Mouse (Mus musculus) thymus, postnatal 25 days (tissue): Measurements from ENCODE around the gene Gad1.

Experiments
- DNase-seq: peaks from one replicate; pipeline ENCODE4 v3.0.0; 2022

Gene Gad1

DNA sequence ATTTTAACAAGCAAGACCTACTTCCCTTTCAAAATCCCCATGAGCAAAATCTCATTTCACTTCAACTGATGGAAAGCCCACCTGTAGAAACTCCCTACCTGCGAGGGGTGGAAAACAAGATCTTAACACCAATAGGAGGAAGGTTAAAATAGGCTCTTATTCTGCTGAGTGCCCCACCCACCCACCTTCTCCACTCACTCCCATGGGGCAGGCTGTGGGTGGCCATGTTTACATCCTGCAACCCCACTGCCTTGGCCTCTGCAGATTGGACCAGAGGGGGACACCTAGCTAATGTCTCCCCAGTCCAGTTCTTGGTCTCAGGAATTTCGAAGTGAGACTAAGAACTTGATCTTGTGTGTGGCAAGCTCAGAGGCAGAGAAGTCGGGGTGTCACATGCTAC lies 77.0 kb downstream of the Gad1 start:
- DNase-seq: no peak

DNA sequence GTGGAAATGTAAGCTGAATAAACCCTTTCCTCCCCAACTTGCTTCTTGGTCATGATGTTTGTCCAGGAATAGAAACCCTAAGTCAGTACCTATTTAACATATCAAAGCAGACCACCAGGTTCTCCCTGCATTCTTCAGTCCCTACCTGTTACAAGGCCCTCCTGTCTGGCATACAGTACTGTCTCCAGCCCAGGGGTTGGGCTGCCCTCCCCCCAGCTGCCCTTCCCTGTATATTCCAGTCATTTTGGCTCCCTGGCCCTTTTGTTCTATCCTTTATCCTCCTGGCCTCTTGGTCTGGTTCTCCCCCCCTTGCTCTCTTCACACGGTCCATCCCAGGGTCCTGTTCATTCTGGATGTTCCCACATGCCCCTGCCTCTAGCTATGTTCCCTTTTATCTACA lies 78.4 kb downstream of the Gad1 start:
- DNase-seq: no peak

DNA sequence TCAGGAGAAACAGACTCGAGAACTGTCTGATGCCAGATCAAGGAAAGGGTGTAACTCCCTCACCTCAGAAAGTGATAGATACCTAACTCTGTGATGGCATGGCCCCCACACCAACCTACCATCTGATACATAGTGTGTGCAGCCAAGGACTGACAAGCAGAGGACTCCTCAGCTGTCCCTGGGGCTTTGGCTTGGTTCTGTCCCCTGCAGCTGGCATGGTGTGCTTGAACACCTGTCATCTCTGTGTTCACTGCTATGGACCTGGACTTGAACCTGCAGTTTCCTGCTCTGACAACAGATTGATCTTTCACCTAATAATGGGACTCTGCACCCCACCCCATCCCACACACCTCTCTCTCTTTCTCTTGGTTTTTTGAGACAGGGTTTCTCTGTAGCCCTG lies 79.5 kb downstream of the Gad1 start:
- no peak for DNase-seq

DNA sequence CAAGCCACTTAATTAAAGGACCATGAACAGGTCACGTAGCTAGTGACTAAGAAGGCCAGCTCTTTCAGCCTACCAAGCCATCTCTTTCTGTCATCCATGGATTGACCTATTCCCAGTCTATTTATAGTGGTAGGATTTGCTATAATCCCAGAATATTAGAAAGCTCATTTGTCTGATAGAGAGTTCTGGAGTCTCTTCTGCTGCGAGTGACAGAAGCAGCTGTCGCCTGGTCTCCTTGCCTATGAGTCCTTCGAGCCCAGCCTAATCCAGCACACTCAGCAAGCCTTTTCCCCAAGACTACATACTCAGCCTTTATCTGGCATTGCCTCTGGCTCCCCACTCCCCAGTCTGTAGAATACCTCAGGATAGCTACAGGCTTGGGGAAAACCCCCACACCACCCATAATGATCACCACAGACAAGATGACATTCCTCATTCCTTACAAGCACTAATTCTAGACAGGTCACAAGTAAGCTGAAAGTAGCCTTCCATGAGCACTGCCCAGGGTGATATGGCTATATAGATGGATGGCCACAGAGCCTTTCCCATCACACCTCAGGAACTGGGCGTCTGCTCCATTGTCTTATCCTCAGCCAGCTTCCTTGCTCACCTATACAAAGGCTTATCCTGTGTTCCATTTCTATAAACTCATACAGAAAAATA lies 81.3 kb downstream of the Gad1 start:
- no peak for DNase-seq

DNA sequence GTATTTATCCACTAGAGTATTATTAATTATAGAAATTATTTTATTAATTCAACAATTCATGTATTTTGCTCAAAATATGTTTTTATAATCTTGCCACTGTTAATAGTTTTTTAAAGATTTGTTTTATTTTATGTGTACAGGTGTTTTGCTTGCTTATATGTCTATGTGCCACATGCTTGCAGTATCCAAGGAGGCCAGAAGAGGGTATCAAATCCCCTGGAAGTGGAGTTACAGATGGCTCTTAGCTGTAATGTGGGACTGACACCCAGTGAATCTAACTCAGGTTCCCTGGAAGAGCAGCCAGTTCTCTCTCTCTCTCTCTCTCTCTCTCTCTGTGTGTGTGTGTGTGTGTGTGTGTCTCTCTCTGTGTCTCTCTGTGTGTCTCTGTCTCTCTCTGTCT lies 88.1 kb downstream of the Gad1 start:
- DNase-seq: no peak

DNA sequence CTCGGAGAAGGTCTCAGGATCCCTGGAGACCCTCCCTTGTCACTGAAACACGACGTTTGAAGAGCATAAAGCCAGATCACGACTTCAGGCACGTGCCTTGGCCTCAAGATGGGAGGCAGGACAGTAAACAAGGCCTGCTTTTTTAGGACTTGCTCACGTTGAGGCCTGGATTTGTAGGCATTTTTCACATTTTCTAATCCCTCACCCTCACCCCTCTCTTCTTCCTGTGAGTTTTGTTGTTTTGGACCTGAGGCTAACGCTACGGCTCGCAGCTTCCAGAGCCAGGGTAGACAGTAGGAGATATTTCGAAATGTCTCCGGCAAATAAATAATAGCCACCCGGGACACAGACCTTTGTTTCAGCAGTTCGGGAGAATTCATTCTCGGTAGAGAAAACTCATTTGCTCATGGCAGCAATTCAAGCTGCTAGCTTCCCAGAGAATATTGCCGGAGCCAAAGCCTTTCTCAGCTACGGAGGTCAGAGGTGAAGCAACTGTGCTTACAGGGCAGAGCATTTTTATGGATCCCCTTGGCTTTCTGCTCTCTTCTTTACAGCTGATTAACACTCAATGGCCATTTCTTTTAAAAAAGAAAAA lies 90.2 kb downstream of the Gad1 start:
- DNase-seq: no peak

DNA sequence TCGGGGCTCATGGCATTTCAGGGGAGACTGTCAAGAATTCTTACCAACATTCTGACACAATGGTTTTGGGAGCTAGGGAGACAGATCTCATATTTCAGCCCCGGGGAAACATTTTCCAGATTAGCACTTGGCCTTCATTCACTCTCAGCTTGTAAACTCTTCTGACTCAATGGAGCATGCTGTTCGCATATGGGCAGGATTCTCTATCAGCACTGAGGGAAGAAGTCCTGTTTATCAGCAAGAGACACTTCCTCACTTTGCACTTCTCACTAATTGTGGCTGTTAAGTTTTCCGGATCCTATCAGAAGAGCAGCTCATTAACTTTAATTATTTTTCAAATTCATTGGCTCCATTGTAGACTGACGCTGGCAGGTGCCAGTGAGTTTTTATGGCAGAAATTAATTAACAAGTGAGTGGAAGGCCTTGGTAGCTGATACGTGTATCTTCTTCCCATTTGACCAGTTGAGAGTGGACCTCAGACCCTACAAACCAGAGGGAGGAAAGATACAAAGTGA lies 92.5 kb downstream of the Gad1 start:
- no peak for DNase-seq

DNA sequence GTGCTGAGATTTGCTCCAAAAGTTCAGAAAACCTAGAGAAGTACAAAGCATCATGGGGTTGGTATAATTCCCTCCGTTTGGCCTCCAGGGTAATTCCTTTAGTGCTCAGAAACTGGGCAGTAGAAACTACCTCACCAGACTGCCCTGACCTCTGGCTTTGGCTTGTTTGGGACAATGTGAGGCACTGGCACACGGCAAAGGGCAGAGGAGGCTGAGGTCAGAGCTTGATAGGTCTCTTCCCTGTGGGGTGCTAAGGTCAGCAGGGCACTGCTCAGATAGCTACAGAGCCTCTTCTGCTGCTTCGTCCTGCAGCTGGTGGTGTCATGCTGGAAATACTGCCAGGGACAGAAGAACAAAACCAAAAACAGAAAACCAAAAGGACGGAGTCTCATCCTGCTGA lies 94.8 kb downstream of the Gad1 start:
- no peak for DNase-seq

DNA sequence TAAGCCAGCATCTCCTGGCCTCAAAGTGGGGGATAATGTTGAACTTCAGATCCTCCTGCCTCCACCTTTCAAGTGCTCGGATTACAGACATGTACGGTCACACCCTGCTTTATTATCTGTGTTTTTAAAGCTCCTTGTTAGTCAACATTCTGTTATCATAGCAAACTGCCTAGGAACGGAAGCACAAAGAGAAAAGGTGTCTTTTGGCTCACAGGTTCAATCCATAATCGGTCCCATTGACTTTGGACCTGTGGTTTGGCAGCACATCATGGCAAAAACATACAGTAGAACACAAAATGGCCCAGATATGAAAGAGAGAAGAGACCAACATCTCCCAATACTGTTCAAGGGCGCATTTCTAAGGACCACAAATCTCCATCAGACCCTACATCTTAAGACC lies 95.4 kb downstream of the Gad1 start:
- no peak for DNase-seq

DNA sequence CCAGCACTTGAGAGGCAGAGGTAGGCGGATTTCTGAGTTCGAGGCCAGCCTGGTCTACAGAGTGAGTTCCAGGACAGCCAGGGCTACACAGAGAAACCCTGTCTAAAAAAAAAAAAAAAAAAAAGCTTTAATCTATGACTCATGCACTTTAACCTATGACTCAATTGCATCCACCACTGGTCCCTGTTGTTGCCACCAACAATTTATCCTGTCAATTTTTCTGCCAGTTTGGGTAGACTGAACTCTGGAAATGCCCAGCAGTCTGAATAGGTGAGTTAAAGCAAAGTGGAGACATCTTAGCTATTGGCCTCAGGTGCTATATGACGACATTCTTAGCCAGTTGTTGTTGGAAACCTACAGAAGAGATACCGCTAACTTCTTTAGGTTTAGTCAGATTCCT lies 96.6 kb downstream of the Gad1 start:
- DNase-seq: no peak
